Mouse (Mus musculus) urinary bladder, postnatal 14 days (tissue): ENCODE results near the gene Olfr1012.
"Not testable (repeated sequence)": the region's sequence is repeated elsewhere in the genome, so short reads cannot be mapped to it uniquely, and the experiment has no call there.

Experiments used
- DNase-seq: peaks from one replicate; pipeline ENCODE4 v3.0.0; 2021; ENCODE audit warnings: low spot score

Gene Olfr1012

DNA sequence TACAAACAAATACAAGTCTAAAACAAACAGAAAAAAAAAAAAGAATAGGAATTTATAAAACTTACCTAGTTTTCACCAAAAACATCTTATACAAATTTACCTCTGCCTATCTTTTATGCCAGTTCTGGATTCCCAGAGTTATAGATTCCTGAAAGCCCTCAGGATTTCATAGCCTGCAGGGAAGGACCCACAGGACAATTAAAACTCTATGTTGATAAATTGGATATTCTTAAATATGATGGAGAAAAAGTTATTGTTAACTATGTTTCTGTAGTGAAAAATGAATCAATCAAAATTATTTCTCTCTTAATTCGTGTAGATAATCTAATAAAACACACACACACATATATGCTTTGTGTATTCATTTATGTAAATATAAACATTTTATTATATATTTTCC lies at the start of gene Olfr1012:
Olfr1012 (minus strand) TSS at position 101 of the 400 bp plus-strand sequence.
- DNase-seq, result no peak

DNA sequence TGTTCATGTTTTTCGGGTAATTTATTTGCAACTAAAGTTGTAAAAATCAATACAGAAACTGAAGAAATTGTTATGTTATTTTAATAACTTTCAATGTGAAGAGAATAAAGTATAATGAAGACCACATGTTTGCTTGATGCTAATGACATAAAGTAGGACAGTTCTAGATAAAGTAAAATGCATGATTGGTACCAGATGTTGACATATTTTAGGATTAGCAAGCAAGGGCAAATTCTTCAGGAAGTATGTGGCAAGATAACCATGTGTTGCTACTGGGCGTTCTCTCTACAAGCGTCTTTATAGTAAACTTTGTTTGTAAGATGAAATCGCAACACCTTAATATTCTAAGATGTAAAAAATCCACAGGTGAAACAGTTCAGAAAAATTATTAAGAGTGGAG lies 41.9 kb upstream of the Olfr1012 start:
- DNase-seq, result no peak

DNA sequence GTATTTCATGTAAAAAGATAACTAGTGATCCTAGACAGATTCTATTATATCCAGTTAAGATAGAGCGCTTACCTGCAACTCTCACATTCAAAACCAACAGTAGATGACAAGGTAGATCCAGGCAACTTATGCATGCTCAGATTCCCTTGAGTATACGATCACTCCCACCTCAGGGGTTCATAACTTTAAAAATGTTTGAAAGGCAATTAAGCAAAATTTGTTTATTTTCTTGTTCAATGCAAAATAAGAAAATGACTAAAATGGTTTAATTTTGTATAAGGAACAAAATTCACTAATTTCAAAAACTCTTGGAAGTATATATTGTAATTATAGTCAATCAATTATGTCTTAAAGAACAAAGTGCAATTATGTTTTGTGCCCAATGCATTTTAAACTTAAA lies 39.9 kb upstream of the Olfr1012 start, which contains the start of gene Olfr1016:
Olfr1016 (minus strand) TSS at position 101 of the 400 bp plus-strand sequence.
- DNase-seq, result no peak

GRCm38 (mm10) chr2:85792331-85792730 lies 29.8 kb upstream of the Olfr1012 start:
- DNase-seq, result no peak

DNA sequence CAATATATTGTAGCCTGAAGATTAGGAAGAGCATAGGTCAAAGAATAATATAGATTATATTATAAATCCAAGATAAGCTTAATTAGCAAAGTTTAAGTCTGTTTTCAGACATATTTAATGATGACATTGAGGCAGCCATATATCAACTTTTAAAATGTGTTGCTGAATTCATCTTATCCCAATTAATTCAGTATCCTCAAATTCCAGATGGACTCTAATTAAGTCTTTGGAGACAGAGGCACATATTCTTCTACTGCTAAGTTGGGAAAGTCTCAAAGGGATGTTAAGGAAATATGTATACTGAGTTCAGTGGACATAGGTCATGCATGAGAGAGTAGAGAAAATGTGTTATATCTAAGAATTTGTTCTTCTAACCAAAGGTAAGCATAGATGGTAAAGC lies 19.2 kb upstream of the Olfr1012 start, which contains the start of gene Olfr1015:
Olfr1015 (plus strand) TSS at position 301 of the 400 bp plus-strand sequence.
- no peak for DNase-seq

DNA sequence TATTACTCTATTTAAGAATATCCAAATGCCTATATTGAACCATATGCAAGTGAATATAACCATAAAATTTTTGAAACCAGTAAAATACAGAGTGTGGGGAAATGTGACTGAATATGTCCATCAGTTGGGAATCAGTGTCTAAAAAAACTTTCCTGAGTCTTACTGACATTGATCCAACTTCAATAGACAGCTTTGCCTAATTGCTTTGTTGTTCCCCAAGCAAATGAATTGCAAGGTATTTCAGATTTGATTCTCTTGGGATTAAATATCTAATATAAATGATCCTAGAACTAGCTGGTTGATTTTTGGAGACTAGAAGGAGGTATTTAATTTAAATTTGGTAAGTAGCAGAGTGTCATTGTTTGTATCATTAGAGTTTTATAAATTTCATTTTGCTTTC lies 9.8 kb upstream of the Olfr1012 start, which contains the start of gene Olfr1014:
Olfr1014 (plus strand) TSS at position 301 of the 400 bp plus-strand sequence.
- DNase-seq, result no peak

DNA sequence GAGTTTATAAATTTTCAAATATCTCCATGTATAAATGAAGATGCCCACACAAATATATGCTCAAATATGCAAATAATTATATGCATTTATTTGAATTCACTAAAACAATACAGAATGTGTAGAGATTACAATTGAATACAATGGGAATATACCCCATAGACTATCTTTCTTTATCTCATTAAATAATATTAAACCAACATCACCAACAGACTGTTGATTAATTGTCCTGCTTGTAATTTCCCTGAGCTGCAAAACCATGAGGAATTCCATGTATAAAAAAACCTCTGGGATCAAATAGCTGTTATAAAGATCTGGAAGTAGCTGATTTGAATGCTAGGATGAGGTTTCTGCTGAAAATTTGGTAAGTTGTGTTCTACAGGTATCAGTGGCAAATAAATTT lies 4.2 kb upstream of the Olfr1012 start, which contains the start of gene Olfr1013:
Olfr1013 (plus strand) TSS at position 301 of the 400 bp plus-strand sequence.
- no peak for DNase-seq

DNA sequence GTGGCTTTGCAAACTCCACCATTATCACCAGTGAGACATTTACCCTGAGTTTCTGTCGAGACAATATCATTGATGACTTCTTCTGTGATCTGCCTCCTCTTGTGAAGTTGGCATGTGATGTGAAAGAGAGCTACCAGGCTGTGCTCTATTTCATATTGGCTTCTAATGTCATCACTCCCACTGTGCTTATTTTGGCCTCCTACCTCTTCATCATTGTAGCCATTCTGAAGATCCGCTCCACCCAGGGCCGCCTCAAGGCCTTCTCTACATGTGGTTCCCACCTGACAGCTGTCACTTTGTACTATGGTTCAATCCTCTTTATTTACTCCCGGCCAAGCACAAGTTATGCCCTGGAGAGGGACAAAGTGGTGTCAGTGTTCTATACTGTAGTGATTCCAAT lies 8.7 kb downstream of the Olfr1012 start:
- DNase-seq, result no peak

- DNase-seq, result no peak
These were observed 36.8 kb downstream of the Olfr1012 start for GRCm38 (mm10) chr2:85725793-85726192.

- no peak for DNase-seq
These were observed 47.4 kb downstream of the Olfr1012 start, which contains the start of gene Olfr1009 for GRCm38 (mm10) chr2:85715119-85715518. TSS of gene Olfr1009 (plus strand) at chr2:85715419.

- DNase-seq, result no peak
These were observed 51.4 kb downstream of the Olfr1012 start for GRCm38 (mm10) chr2:85711159-85711558.

GRCm38 (mm10) chr2:85710680-85711079 lies 51.9 kb downstream of the Olfr1012 start:
- DNase-seq, result not testable (repeated sequence)
